Mouse (Mus musculus) bone marrow, adult 2 months (tissue): ENCODE measurements around the gene Actn1.

Experiments
- CTCF ChIP-seq: fragments of 200-500 bp; IDR thresholded peaks from 2 replicates; pipeline ENCODE4 v1.5.1; 2011; ENCODE audit warnings: low read length, control low read depth; ENCODE audit not compliant: control insufficient read depth, insufficient read depth
- POLR2A ChIP-seq: fragments of 200-500 bp; IDR thresholded peaks from 2 replicates; pipeline ENCODE4 v1.6.1; 2011; ENCODE audit warnings: low read depth, mild to moderate bottlenecking, control low read depth, low read length, borderline replicate concordance; ENCODE audit not compliant: control insufficient read depth

DNA sequence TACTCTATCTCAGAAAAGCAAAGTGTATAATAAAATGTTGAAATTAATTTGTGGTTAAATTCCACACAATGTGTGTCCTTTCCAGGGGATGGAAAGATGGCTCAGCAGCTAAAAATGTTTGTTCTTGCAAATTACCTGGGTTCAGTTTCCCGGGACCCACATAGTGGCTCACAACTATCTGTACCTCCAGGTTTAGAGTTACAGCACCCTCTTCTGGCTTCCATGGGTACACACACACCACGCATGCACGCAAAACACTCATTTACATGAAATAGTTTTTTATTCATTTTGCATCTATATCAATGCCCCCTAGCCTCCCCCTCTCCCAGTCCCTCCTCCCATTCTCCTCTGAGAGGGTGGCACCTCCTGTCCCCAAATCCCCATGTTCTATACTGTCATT, 97.7 kb downstream of the Actn1 start:
- TF ChIP-seq CTCF: no peak
- TF ChIP-seq POLR2A: no peak
